Mouse (Mus musculus): ENCODE results near the gene Gm5141. TPM values are rescaled to one million over a fixed set of nuclear protein-coding genes. Genes with fewer than 3 reads are reported as not detected.
A peak's percentile ranks its signal among the peaks of the same experiment; 100 is the strongest.
"Not testable (repeated sequence)": the region's sequence is repeated elsewhere in the genome, so short reads cannot be mapped to it uniquely, and the experiment has no call there.

Gm5141 gene
- total RNA-seq (2014; rRNA removed) (4.5 and 4.8 TPM in 2 replicates), polyA plus RNA-seq (2015; fragmentation: Nextera tagmentation; extraction: Ambion mirVana) (4.5 and 4.6 TPM in 2 replicates)

GRCm38 (mm10) chr13:62785199-62786134 is at the start of gene Gm5141:
Gm5141 (minus strand) TSS chr13:62785808.
- H3K36me3 ChIP-seq (ENCODE audit: insufficient read depth, low read length); H3K27me3 ChIP-seq (ENCODE audit: insufficient read depth, low read length); H3K9ac ChIP-seq (replicated peaks; ENCODE audit: low read length, poor library complexity, severe bottlenecking); H3K4me1 ChIP-seq (ENCODE audit: insufficient read depth, low read length); H3K27ac ChIP-seq (ENCODE audit: low read depth, low read length); H3K9me3 ChIP-seq (ENCODE audit: low read length): not testable (repeated sequence)
- ATAC-seq (ENCODE audit: low FRiP score) (peak; percentile 97), DNase-seq (ENCODE audit: low spot score) (peak; percentile 19)
- Histone ChIP-seq H3K4me2 (ENCODE audit: low read depth, low read length, poor library complexity, severe bottlenecking) (peak within 1 kb of the TSS; percentile 54), H3K4me3 (ENCODE audit: low read depth, low read length) (peak within 1 kb of the TSS; percentile 45)
- 7% methylated on average over 20 of the region's 23 CpGs for WGBS

- H3K9me3 ChIP-seq (ENCODE audit: low read length) = no peaks in the 10 kb centered on the region
- ATAC-seq (ENCODE audit: low FRiP score) (no peak), DNase-seq (ENCODE audit: low spot score) (no peak)
- no peak overlapping the region for H3K4me2 ChIP-seq (ENCODE audit: low read depth, low read length, poor library complexity, severe bottlenecking)
- H3K27me3 ChIP-seq (ENCODE audit: insufficient read depth, low read length) = no peaks in the 10 kb centered on the region
- H3K27ac ChIP-seq (ENCODE audit: low read depth, low read length) = no peak overlapping the region
- H3K4me3 ChIP-seq (ENCODE audit: low read depth, low read length) = no peak overlapping the region
- TF ChIP-seq CTCF (IDR thresholded peaks at IDR 0.05) = no peak
- no peak overlapping the region for H3K9ac ChIP-seq (replicated peaks; ENCODE audit: low read length, poor library complexity, severe bottlenecking)
- no peaks in the 10 kb centered on the region for H3K4me1 ChIP-seq (ENCODE audit: insufficient read depth, low read length)
- H3K36me3 ChIP-seq (ENCODE audit: insufficient read depth, low read length) = no peaks in the 10 kb centered on the region
- WGBS = 51% methylated on average over 4 of the region's 4 CpGs
These were observed 47.7 kb upstream of the Gm5141 start for GRCm38 (mm10) chr13:62833341-62833740.

GRCm38 (mm10) chr13:62832239-62832638 is 46.6 kb upstream of the Gm5141 start:
- Histone ChIP-seq H3K4me2 (ENCODE audit: low read depth, low read length, poor library complexity, severe bottlenecking) (no peak overlapping the region), H3K27me3 (ENCODE audit: insufficient read depth, low read length) (no peaks in the 10 kb centered on the region), H3K27ac (ENCODE audit: low read depth, low read length) (no peak overlapping the region), H3K4me1 (ENCODE audit: insufficient read depth, low read length) (no peaks in the 10 kb centered on the region), H3K9me3 (ENCODE audit: low read length) (no peaks in the 10 kb centered on the region), H3K9ac (replicated peaks; ENCODE audit: low read length, poor library complexity, severe bottlenecking) (no peak overlapping the region), H3K4me3 (ENCODE audit: low read depth, low read length) (no peak overlapping the region), H3K36me3 (ENCODE audit: insufficient read depth, low read length) (no peaks in the 10 kb centered on the region)
- no peak for TF ChIP-seq CTCF (IDR thresholded peaks at IDR 0.05)
- ATAC-seq (ENCODE audit: low FRiP score) (no peak), DNase-seq (ENCODE audit: low spot score) (no peak)
- WGBS = 84% methylated on average over 2 of the region's 2 CpGs

- not testable (repeated sequence) for ATAC-seq (ENCODE audit: low FRiP score); H3K4me1 ChIP-seq (ENCODE audit: insufficient read depth, low read length); H3K9ac ChIP-seq (replicated peaks; ENCODE audit: low read length, poor library complexity, severe bottlenecking); H3K4me2 ChIP-seq (ENCODE audit: low read depth, low read length, poor library complexity, severe bottlenecking); H3K36me3 ChIP-seq (ENCODE audit: insufficient read depth, low read length); H3K4me3 ChIP-seq (ENCODE audit: low read depth, low read length); H3K27me3 ChIP-seq (ENCODE audit: insufficient read depth, low read length); H3K9me3 ChIP-seq (ENCODE audit: low read length); H3K27ac ChIP-seq (ENCODE audit: low read depth, low read length); DNase-seq (ENCODE audit: low spot score)
- 81% methylated on average over 3 of the region's 3 CpGs for WGBS
These were observed 30.1 kb upstream of the Gm5141 start for GRCm38 (mm10) chr13:62815705-62816104.

- H3K4me2 ChIP-seq (ENCODE audit: low read depth, low read length, poor library complexity, severe bottlenecking) = peak overlapping the region; percentile 64
- ATAC-seq (ENCODE audit: low FRiP score) (no peak), DNase-seq (ENCODE audit: low spot score) (no peak)
- no peak overlapping the region for H3K9ac ChIP-seq (replicated peaks; ENCODE audit: low read length, poor library complexity, severe bottlenecking)
- no peaks in the 10 kb centered on the region for H3K4me1 ChIP-seq (ENCODE audit: insufficient read depth, low read length)
- no peaks in the 10 kb centered on the region for H3K9me3 ChIP-seq (ENCODE audit: low read length)
- H3K27me3 ChIP-seq (ENCODE audit: insufficient read depth, low read length) = no peaks in the 10 kb centered on the region
- no peak for TF ChIP-seq CTCF (IDR thresholded peaks at IDR 0.05)
- H3K36me3 ChIP-seq (ENCODE audit: insufficient read depth, low read length) = no peaks in the 10 kb centered on the region
- peak overlapping the region; percentile 41 for H3K4me3 ChIP-seq (ENCODE audit: low read depth, low read length)
- no peak overlapping the region for H3K27ac ChIP-seq (ENCODE audit: low read depth, low read length)
- 18% methylated on average over 28 of the region's 32 CpGs for WGBS
These were observed 27.1 kb upstream of the Gm5141 start for GRCm38 (mm10) chr13:62812713-62813112.

- H3K4me2 ChIP-seq (ENCODE audit: low read depth, low read length, poor library complexity, severe bottlenecking); H3K27me3 ChIP-seq (ENCODE audit: insufficient read depth, low read length); H3K9ac ChIP-seq (replicated peaks; ENCODE audit: low read length, poor library complexity, severe bottlenecking); H3K9me3 ChIP-seq (ENCODE audit: low read length); H3K4me3 ChIP-seq (ENCODE audit: low read depth, low read length); ATAC-seq (ENCODE audit: low FRiP score); H3K4me1 ChIP-seq (ENCODE audit: insufficient read depth, low read length); H3K36me3 ChIP-seq (ENCODE audit: insufficient read depth, low read length); DNase-seq (ENCODE audit: low spot score); H3K27ac ChIP-seq (ENCODE audit: low read depth, low read length): not testable (repeated sequence)
- 90% methylated on average over 6 of the region's 6 CpGs for WGBS
These were observed 22.4 kb upstream of the Gm5141 start for GRCm38 (mm10) chr13:62807981-62808380.

- peak overlapping the region; percentile 39 for H3K4me2 ChIP-seq (ENCODE audit: low read depth, low read length, poor library complexity, severe bottlenecking)
- not testable (repeated sequence) for H3K9ac ChIP-seq (replicated peaks; ENCODE audit: low read length, poor library complexity, severe bottlenecking); DNase-seq (ENCODE audit: low spot score); H3K27ac ChIP-seq (ENCODE audit: low read depth, low read length); H3K27me3 ChIP-seq (ENCODE audit: insufficient read depth, low read length); H3K9me3 ChIP-seq (ENCODE audit: low read length); H3K36me3 ChIP-seq (ENCODE audit: insufficient read depth, low read length); H3K4me1 ChIP-seq (ENCODE audit: insufficient read depth, low read length)
- peak overlapping the region; percentile 45 for H3K4me3 ChIP-seq (ENCODE audit: low read depth, low read length)
- WGBS = 47% methylated on average over 2 of the region's 2 CpGs
- peak; percentile 16; the same call in 1 of the 2 replicates for ATAC-seq (ENCODE audit: low FRiP score)
These were observed 506 bp upstream of the Gm5141 start for GRCm38 (mm10) chr13:62786135-62786493.

Data from midbrain, postnatal 0 days (tissue).